Mouse (Mus musculus): Measurements from ENCODE around the gene Hpse2.

GRCm38 (mm10) chr19:42839118-42839517, 549.0 kb downstream of the Hpse2 start:
- TF ChIP-seq POLR2A (IDR thresholded peaks at IDR 0.05; ENCODE audit: insufficient read length, low read depth) (no peak), TCF12 (IDR thresholded peaks at IDR 0.05; ENCODE audit: insufficient read depth, poor library complexity, severe bottlenecking) (no peak), POLR2AphosphoS2 (IDR thresholded peaks at IDR 0.05; ENCODE audit: insufficient read length, low read depth) (no peak), MAX (IDR thresholded peaks at IDR 0.05; ENCODE audit: low read depth) (no peak), E2F4 (IDR thresholded peaks at IDR 0.05; ENCODE audit: insufficient read depth) (no peak), CEBPB (IDR thresholded peaks at IDR 0.05; ENCODE audit: insufficient read depth, poor library complexity, severe bottlenecking) (no peak), USF1 (IDR thresholded peaks at IDR 0.05; ENCODE audit: low read depth) (no peak), MYOG (IDR thresholded peaks at IDR 0.05; ENCODE audit: control insufficient read depth in 1 of 3, insufficient read depth in 1 of 3, insufficient read length in 2 of 3, low read depth in 2 of 3) (no peak)
